Mouse (Mus musculus) CH12.LX (cell line): Measurements from ENCODE around the gene Tns3. TPM values are rescaled to one million over a fixed set of nuclear protein-coding genes. Genes with fewer than 3 reads are reported as not detected.

Source experiments
- DNase-seq: peaks from one replicate; pipeline ENCODE4 v3.0.0-alpha.2; 2013; ENCODE audit errors: extremely low read depth
- H3K27ac ChIP-seq: 2 replicates; pipeline ENCODE4 v1.5.1; 2012; ENCODE audit warnings: low read depth, mild to moderate bottlenecking, control low read depth, moderate library complexity; ENCODE audit not compliant: insufficient read depth
- H3K27me3 ChIP-seq: replicated peaks from 2 replicates; pipeline ENCODE3; 2012; ENCODE audit warnings: inconsistent platforms
- H3K36me3 ChIP-seq, 2 experiments: replicated peaks in 1 of 2; 2 replicates each; pipeline versions ENCODE3 to v1.6.1; 2012; ENCODE audit warnings: inconsistent platforms in 1 of 2, low read length in 1 of 2, mild to moderate bottlenecking in 1 of 2, mixed read lengths in 1 of 2, moderate library complexity in 1 of 2; ENCODE audit not compliant: control insufficient read depth in 1 of 2, insufficient read depth in 1 of 2
- H3K4me1 ChIP-seq, 2 experiments: 2 replicates each; pipeline ENCODE4 v1.6.1; 2012; ENCODE audit warnings: inconsistent platforms in 1 of 2, moderate library complexity in 1 of 2; ENCODE audit not compliant: insufficient read depth in 2 of 2, control insufficient read depth in 1 of 2
- H3K4me2 ChIP-seq: 2 replicates; pipeline ENCODE4 v1.6.1; 2012; ENCODE audit warnings: low read depth, mild to moderate bottlenecking, control low read depth; ENCODE audit not compliant: poor library complexity, insufficient read depth, severe bottlenecking
- H3K4me3 ChIP-seq, 3 experiments: fragments of 150-350 bp in 1 of 3; sonication (generic) in 1 of 3; replicated peaks in 1 of 3; 2 replicates each; pipeline versions ENCODE3 to v1.5.1; 2011 to 2012; ENCODE audit warnings: low read depth in 2 of 3, low read length in 2 of 3, mild to moderate bottlenecking in 2 of 3, moderate library complexity in 2 of 3, control low read depth in 1 of 3, improper control_type of control experiment in 1 of 3, inconsistent platforms in 1 of 3, mixed read lengths in 1 of 3; ENCODE audit not compliant: poor library complexity in 1 of 3
- H3K79me2 ChIP-seq: replicated peaks from 2 replicates; pipeline ENCODE4 v1.6.1; 2012; ENCODE audit warnings: mild to moderate bottlenecking, moderate library complexity; ENCODE audit not compliant: control insufficient read depth, poor library complexity, insufficient read depth, severe bottlenecking; ENCODE audit errors: extremely low read depth
- H3K9ac ChIP-seq: 2 replicates; pipeline ENCODE4 v1.6.1; 2012; ENCODE audit warnings: low read depth, mild to moderate bottlenecking, control low read depth, moderate library complexity; ENCODE audit not compliant: insufficient read depth
- H3K9me3 ChIP-seq: replicated peaks from 2 replicates; pipeline ENCODE3; 2012; ENCODE audit warnings: low read length, inconsistent platforms, mixed read lengths
- BHLHE40 ChIP-seq: IDR thresholded peaks from 2 replicates; pipeline ENCODE4 v1.6.1; 2011; ENCODE audit warnings: mild to moderate bottlenecking, low read depth, low read length, improper control_type of control experiment
- CHD1 ChIP-seq: IDR thresholded peaks from 2 replicates; pipeline ENCODE4 v1.6.1; 2012; ENCODE audit warnings: low read depth, low read length, improper control_type of control experiment, inconsistent platforms
- CHD2 ChIP-seq: IDR thresholded peaks from 2 replicates; pipeline ENCODE4 v1.6.1; 2011; ENCODE audit warnings: low read length, improper control_type of control experiment
- E2F4 ChIP-seq: IDR thresholded peaks from 2 replicates; pipeline ENCODE4 v1.6.1; 2011; ENCODE audit warnings: low read depth, low read length, improper control_type of control experiment; ENCODE audit not compliant: insufficient replicate concordance
- ELF1 ChIP-seq: IDR thresholded peaks from 2 replicates; pipeline ENCODE4 v1.6.1; 2014; ENCODE audit warnings: low read depth, mild to moderate bottlenecking, inconsistent platforms, low read length, improper control_type of control experiment
- EP300 ChIP-seq: IDR thresholded peaks from 2 replicates; pipeline ENCODE4 v1.6.1; 2011; ENCODE audit warnings: low read length, improper control_type of control experiment
- HCFC1 ChIP-seq: IDR thresholded peaks from 2 replicates; pipeline ENCODE4 v1.6.1; 2012; ENCODE audit warnings: low read depth, mild to moderate bottlenecking, inconsistent platforms, low read length, improper control_type of control experiment
- JUN ChIP-seq: IDR thresholded peaks from 2 replicates; pipeline ENCODE4 v1.6.1; 2011; ENCODE audit warnings: low read depth, mild to moderate bottlenecking, low read length, improper control_type of control experiment, moderate library complexity; ENCODE audit not compliant: insufficient read depth
- KAT2A ChIP-seq: IDR thresholded peaks from 2 replicates; pipeline ENCODE4 v1.6.1; 2012; ENCODE audit warnings: low read length, improper control_type of control experiment, inconsistent platforms; ENCODE audit not compliant: insufficient replicate concordance
- MAFK ChIP-seq: IDR thresholded peaks from 2 replicates; pipeline ENCODE4 v1.6.1; 2011; ENCODE audit warnings: low read length, improper control_type of control experiment; ENCODE audit not compliant: insufficient replicate concordance
- MAZ ChIP-seq: IDR thresholded peaks from 2 replicates; pipeline ENCODE4 v1.6.1; 2012; ENCODE audit warnings: low read depth, mild to moderate bottlenecking, inconsistent platforms, low read length, improper control_type of control experiment, moderate library complexity
- MXI1 ChIP-seq: IDR thresholded peaks from 2 replicates; pipeline ENCODE4 v1.6.1; 2011; ENCODE audit warnings: mild to moderate bottlenecking, low read depth, low read length, improper control_type of control experiment
- MYC ChIP-seq: IDR thresholded peaks from 2 replicates; pipeline ENCODE4 v1.6.1; 2011; ENCODE audit warnings: low read depth, mild to moderate bottlenecking, improper control_type of control experiment, low read length
- NELFE ChIP-seq: IDR thresholded peaks from 2 replicates; pipeline ENCODE4 v1.6.1; 2011; ENCODE audit warnings: low read depth, low read length, improper control_type of control experiment
- NRF1 ChIP-seq: IDR thresholded peaks from 2 replicates; pipeline ENCODE4 v1.6.1; 2014; ENCODE audit warnings: low read depth, mild to moderate bottlenecking, inconsistent platforms, low read length, improper control_type of control experiment, moderate library complexity
- POLR2A ChIP-seq: IDR thresholded peaks from 2 replicates; pipeline ENCODE4 v1.6.1; 2011; ENCODE audit warnings: low read depth, mild to moderate bottlenecking, improper control_type of control experiment, low read length
- POLR2AphosphoS2 ChIP-seq: IDR thresholded peaks from 2 replicates; pipeline ENCODE4 v1.6.1; 2011; ENCODE audit warnings: low read depth, low read length, improper control_type of control experiment
- RAD21 ChIP-seq: IDR thresholded peaks from 2 replicates; pipeline ENCODE4 v1.6.1; 2011; ENCODE audit warnings: low read depth, mild to moderate bottlenecking, low read length, improper control_type of control experiment, moderate library complexity
- RCOR1 ChIP-seq: conservative IDR thresholded peaks from 2 replicates; pipeline ENCODE4 v1.6.1; 2012; ENCODE audit warnings: low read depth, mild to moderate bottlenecking, inconsistent platforms, low read length, improper control_type of control experiment
- SIN3A ChIP-seq: IDR thresholded peaks from 2 replicates; pipeline ENCODE4 v1.6.1; 2012; ENCODE audit warnings: low read length, improper control_type of control experiment, inconsistent platforms
- TBP ChIP-seq: conservative IDR thresholded peaks from 2 replicates; pipeline ENCODE4 v1.6.1; 2011; ENCODE audit warnings: low read depth, low read length, improper control_type of control experiment
- UBTF ChIP-seq: IDR thresholded peaks from 2 replicates; pipeline ENCODE4 v1.6.1; 2012; ENCODE audit warnings: low read depth, mild to moderate bottlenecking, inconsistent platforms, low read length, improper control_type of control experiment, moderate library complexity
- USF1 ChIP-seq: IDR thresholded peaks from 2 replicates; pipeline ENCODE4 v1.6.1; 2014; ENCODE audit warnings: low read depth, mild to moderate bottlenecking, inconsistent platforms, low read length, improper control_type of control experiment
- USF2 ChIP-seq: conservative IDR thresholded peaks from 2 replicates; pipeline ENCODE4 v1.6.1; 2011; ENCODE audit warnings: low read depth, low read length, improper control_type of control experiment
- ZC3H11A ChIP-seq: IDR thresholded peaks from 2 replicates; pipeline ENCODE4 v1.6.1; 2012; ENCODE audit warnings: low read depth, mild to moderate bottlenecking, inconsistent platforms, low read length, improper control_type of control experiment
- ZMIZ1 ChIP-seq: IDR thresholded peaks from 2 replicates; pipeline ENCODE4 v1.6.1; 2012; ENCODE audit warnings: low read depth, mild to moderate bottlenecking, inconsistent platforms, low read length, improper control_type of control experiment
- ZNF384 ChIP-seq: IDR thresholded peaks from 2 replicates; pipeline ENCODE4 v1.6.1; 2012; ENCODE audit warnings: low read depth, low read length, improper control_type of control experiment, inconsistent platforms
- dilution Hi-C: fragments of 300-500 bp; cut with MboI; formaldehyde crosslinking; loops from 2 replicates; pipeline ENCODE4 v1.14.3; 2020; ENCODE audit warnings: low sequenced_read_pairs; ENCODE audit not compliant: extremely low pct_unique_long_range_greater_than_20kb, extremely low pct_ligation_motif_present
- in situ Hi-C: fragments of 300-500 bp; cut with MboI; formaldehyde crosslinking; loops from 3 replicates; pipeline ENCODE4 v1.14.3; 2019; ENCODE audit warnings: low sequenced_read_pairs, low pct_ligation_motif_present, low pct_unique_long_range_greater_than_20kb, mixed read lengths
- polyA plus RNA-seq: library from polyadenylated mRNA; unstranded; fragments of >175 nt; gene quantifications from 2 replicates; pipeline ENCODE4 v1.2.1, GENCODE M21; 2012; ENCODE audit warnings: low read depth; ENCODE audit not compliant: insufficient read length
- total RNA-seq, 2 experiments: library from RNA; depleted of rRNA; stranded (reverse); fragments of 300-350 nt in 1 of 2; fragments of >200 nt in 1 of 2; gene quantifications; 2 replicates each; pipeline ENCODE4 v1.2.3; 2012 to 2014

Tns3 gene
- total and polyA plus RNA-seq, 3 experiments = 0.03 to 1.3 (median 0.33) TPM

DNA sequence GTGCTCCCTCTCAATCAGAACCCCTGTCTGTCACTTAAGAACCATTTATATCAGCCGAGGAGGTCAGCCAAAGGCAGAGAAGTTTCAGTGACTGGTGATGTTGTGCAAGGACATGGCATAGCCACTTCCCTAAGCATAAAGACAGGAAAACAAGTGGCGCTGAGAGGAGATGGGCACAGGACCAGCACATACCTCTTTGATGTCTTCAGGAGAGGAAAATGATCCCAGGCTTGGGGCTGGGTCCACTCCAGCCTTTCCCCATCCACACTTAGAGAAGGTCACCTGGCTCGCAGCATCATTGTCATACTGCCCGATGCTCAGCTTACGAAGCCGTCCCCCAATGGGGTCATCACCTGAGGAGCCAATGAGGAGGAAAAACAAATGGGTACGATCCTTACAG, 185.0 kb downstream of the Tns3 start:
- TF ChIP-seq MAFK (no peak), POLR2AphosphoS2 (no peak), USF1 (no peak), E2F4 (no peak), CHD2 (no peak), MXI1 (no peak), MAZ (no peak), CHD1 (no peak), ZNF384 (no peak), KAT2A (no peak), SIN3A (no peak), ELF1 (no peak), NRF1 (no peak), RCOR1 (no peak), HCFC1 (no peak), JUN (no peak), TBP (no peak)
- Histone ChIP-seq H3K9me3 (no peaks in the 10 kb centered on the region), H3K27me3 (peaks cover 81% of the 10 kb centered on the region), H3K27ac (no peak overlapping the region), H3K4me3 (no peak overlapping the region), H3K36me3 (no peaks in the 10 kb centered on the region), H3K9ac (no peak overlapping the region), H3K4me2 (no peak overlapping the region), H3K79me2 (no peaks in the 10 kb centered on the region), H3K4me1 (no peaks in the 10 kb centered on the region)
- dilution Hi-C loops = no loop called here
- DNase-seq = no peak
- in situ Hi-C loops = no loop called here

DNA sequence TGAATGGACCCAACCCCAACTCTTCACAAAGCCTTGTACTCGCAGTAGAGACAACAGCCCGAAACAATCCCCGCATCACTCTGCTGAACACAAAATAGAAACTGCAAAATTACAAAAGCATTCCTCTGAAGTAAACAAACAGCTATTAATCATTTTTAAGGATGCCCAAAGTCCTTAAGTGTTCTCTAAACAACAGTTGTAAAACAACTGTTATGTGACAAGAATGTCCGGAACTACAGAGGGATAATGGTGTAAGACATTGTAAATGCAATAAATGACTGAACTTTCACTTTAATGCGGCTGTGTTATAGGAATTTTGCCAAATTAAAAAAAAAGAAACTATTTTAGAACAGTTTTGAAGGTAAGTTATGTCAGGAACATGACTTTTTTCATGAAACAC, 190.7 kb downstream of the Tns3 start:
- in situ Hi-C loops = no loop called here
- Histone ChIP-seq H3K4me3 (no peak overlapping the region), H3K9ac (no peak overlapping the region), H3K79me2 (no peaks in the 10 kb centered on the region), H3K27ac (no peak overlapping the region), H3K4me1 (no peaks in the 10 kb centered on the region), H3K9me3 (no peaks in the 10 kb centered on the region), H3K36me3 (no peaks in the 10 kb centered on the region), H3K27me3 (peaks cover 70% of the 10 kb centered on the region), H3K4me2 (no peak overlapping the region)
- no peak for DNase-seq
- TF ChIP-seq ZMIZ1 (no peak), UBTF (no peak), MAZ (no peak), USF2 (no peak), E2F4 (no peak), BHLHE40 (no peak), ZC3H11A (no peak), NELFE (no peak), MYC (no peak), POLR2A (no peak), RAD21 (no peak), CHD2 (no peak), SIN3A (no peak), NRF1 (no peak), JUN (no peak), EP300 (no peak)
- dilution Hi-C loops = no loop called here
